Mouse (Mus musculus) heart, postnatal 0 days (tissue): ENCODE measurements around the gene Krtap19-3.

ENCODE experiments used
- CTCF ChIP-seq: IDR thresholded peaks from 2 replicates; pipeline ENCODE4 v1.5.1; 2016; ENCODE audit warnings: antibody characterized with exemption, control low read depth, low read depth
- EP300 ChIP-seq: IDR thresholded peaks from 2 replicates; pipeline ENCODE4 v1.6.1; 2016; ENCODE audit warnings: antibody characterized with exemption, low read depth

- TF ChIP-seq CTCF (peak; percentile 64), EP300 (no peak)
Measured at GRCm38 (mm10) chr16:88851450-88851849, 26.4 kb downstream of the Krtap19-3 start.
